Mouse (Mus musculus) mouse embryonic stem cell (cell line): ENCODE results near the gene Olfr1019.

Experiments used
- in situ Hi-C, 2 experiments: fragments of 300-500 bp; cut with MboI; formaldehyde crosslinking; loops; 1 replicate in 1 of 2; 3 replicates in 1 of 2; pipeline ENCODE4 v1.14.3; 2019 to 2020; ENCODE audit warnings: low sequenced_read_pairs in 2 of 2, low pct_unique_long_range_greater_than_20kb in 1 of 2, mixed read lengths in 1 of 2; ENCODE audit not compliant: unreplicated experiment in 1 of 2

Olfr1019 gene

GRCm38 (mm10) chr2:85845383-85845782, at the start of gene Olfr1019:
Gene Olfr1019 (minus strand): TSS chr2:85845483.
- in situ Hi-C loops = no loop called here

GRCm38 (mm10) chr2:85885340-85885739, 40.1 kb upstream of the Olfr1019 start, which contains the start of gene Olfr1023:
Gene Olfr1023 (plus strand): TSS chr2:85885640.
- in situ Hi-C loops = no loop called here

- in situ Hi-C loops = no loop called here
These were observed 23.0 kb upstream of the Olfr1019 start, which contains the start of gene Olfr1022 for GRCm38 (mm10) chr2:85868294-85868693. Gene Olfr1022 (plus strand): TSS chr2:85868594.

DNA sequence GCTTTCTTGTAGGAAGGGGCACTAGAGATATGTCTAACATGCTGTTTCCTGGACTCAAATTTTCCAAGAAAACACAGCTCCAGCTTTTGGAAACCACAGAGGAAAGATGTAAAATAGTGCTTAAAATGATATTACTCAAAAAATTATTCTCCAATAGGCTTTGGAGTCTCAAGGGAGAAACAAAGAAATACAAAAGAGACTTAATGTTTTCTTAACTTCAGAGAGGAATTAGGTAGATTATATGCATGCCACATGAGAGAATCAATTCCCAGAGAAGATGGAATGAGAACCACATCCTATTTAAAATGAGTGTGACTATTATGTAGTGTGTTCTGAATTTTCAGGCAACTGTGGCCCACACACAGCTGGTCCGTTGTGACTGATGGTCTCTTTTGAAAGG, 1.4 kb upstream of the Olfr1019 start, which contains the start of gene Olfr1020:
TSS of gene Olfr1020 (plus strand) at position 301 of the 400 bp plus-strand sequence.
- in situ Hi-C loops = no loop called here

GRCm38 (mm10) chr2:85818179-85818578, 27.1 kb downstream of the Olfr1019 start, which contains the start of gene Olfr1018:
Gene Olfr1018 (plus strand): TSS chr2:85818479.
- in situ Hi-C loops = no loop called here

- in situ Hi-C loops = no loop called here
These were observed 40.8 kb downstream of the Olfr1019 start for GRCm38 (mm10) chr2:85804501-85804900.

GRCm38 (mm10) chr2:85802444-85802843, 42.8 kb downstream of the Olfr1019 start, which contains the start of gene Olfr1016:
Gene Olfr1016 (minus strand): TSS chr2:85802544.
- in situ Hi-C loops = no loop called here

DNA sequence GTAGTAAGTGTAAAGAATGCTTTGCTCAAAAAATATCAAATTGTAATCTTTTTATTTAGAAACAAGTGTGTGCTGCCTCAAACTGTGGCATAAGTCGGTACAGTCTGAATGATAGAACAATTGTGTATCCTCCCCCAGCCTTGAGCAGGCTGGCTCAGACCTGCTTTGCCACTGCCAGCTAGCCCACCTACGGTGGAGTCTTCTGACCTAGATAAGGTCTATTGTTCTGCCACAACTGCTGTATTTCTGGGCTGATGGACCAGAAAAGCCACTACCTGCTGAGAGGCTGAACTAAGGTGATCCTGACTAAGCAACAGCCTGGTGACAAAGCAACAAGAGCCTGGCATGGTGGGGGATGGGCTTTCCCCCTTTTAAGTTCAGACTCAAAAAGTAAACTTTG, 53.0 kb downstream of the Olfr1019 start:
- in situ Hi-C loops = no loop called here
